Mouse (Mus musculus) CH12.LX (cell line): ENCODE measurements around the gene 2410015M20Rik. TPM values are rescaled to one million over a fixed set of nuclear protein-coding genes. Genes with fewer than 3 reads are reported as not detected.
A peak's percentile ranks its signal among the peaks of the same experiment; 100 is the strongest.
"Not testable (repeated sequence)": the region's sequence is repeated elsewhere in the genome, so short reads cannot be mapped to it uniquely, and the experiment has no call there.

Experiments used
- DNase-seq: peaks from one replicate; pipeline ENCODE4 v3.0.0-alpha.2; 2013; ENCODE audit errors: extremely low read depth
- H3K27ac ChIP-seq: 2 replicates; pipeline ENCODE4 v1.5.1; 2012; ENCODE audit warnings: low read depth, mild to moderate bottlenecking, control low read depth, moderate library complexity; ENCODE audit not compliant: insufficient read depth
- H3K27me3 ChIP-seq: replicated peaks from 2 replicates; pipeline ENCODE3; 2012; ENCODE audit warnings: inconsistent platforms
- H3K36me3 ChIP-seq, 2 experiments: replicated peaks in 1 of 2; 2 replicates each; pipeline versions ENCODE3 to v1.6.1; 2012; ENCODE audit warnings: inconsistent platforms in 1 of 2, low read length in 1 of 2, mild to moderate bottlenecking in 1 of 2, mixed read lengths in 1 of 2, moderate library complexity in 1 of 2; ENCODE audit not compliant: control insufficient read depth in 1 of 2, insufficient read depth in 1 of 2
- H3K4me1 ChIP-seq, 2 experiments: 2 replicates each; pipeline ENCODE4 v1.6.1; 2012; ENCODE audit warnings: inconsistent platforms in 1 of 2, moderate library complexity in 1 of 2; ENCODE audit not compliant: insufficient read depth in 2 of 2, control insufficient read depth in 1 of 2
- H3K4me2 ChIP-seq: 2 replicates; pipeline ENCODE4 v1.6.1; 2012; ENCODE audit warnings: low read depth, mild to moderate bottlenecking, control low read depth; ENCODE audit not compliant: poor library complexity, insufficient read depth, severe bottlenecking
- H3K4me3 ChIP-seq, 3 experiments: fragments of 150-350 bp in 1 of 3; sonication (generic) in 1 of 3; replicated peaks in 1 of 3; 2 replicates each; pipeline versions ENCODE3 to v1.5.1; 2011 to 2012; ENCODE audit warnings: low read depth in 2 of 3, low read length in 2 of 3, mild to moderate bottlenecking in 2 of 3, moderate library complexity in 2 of 3, control low read depth in 1 of 3, improper control_type of control experiment in 1 of 3, inconsistent platforms in 1 of 3, mixed read lengths in 1 of 3; ENCODE audit not compliant: poor library complexity in 1 of 3
- H3K79me2 ChIP-seq: replicated peaks from 2 replicates; pipeline ENCODE4 v1.6.1; 2012; ENCODE audit warnings: mild to moderate bottlenecking, moderate library complexity; ENCODE audit not compliant: control insufficient read depth, poor library complexity, insufficient read depth, severe bottlenecking; ENCODE audit errors: extremely low read depth
- H3K9ac ChIP-seq: 2 replicates; pipeline ENCODE4 v1.6.1; 2012; ENCODE audit warnings: low read depth, mild to moderate bottlenecking, control low read depth, moderate library complexity; ENCODE audit not compliant: insufficient read depth
- H3K9me3 ChIP-seq: replicated peaks from 2 replicates; pipeline ENCODE3; 2012; ENCODE audit warnings: low read length, inconsistent platforms, mixed read lengths
- BHLHE40 ChIP-seq: IDR thresholded peaks from 2 replicates; pipeline ENCODE4 v1.6.1; 2011; ENCODE audit warnings: mild to moderate bottlenecking, low read depth, low read length, improper control_type of control experiment
- CHD1 ChIP-seq: IDR thresholded peaks from 2 replicates; pipeline ENCODE4 v1.6.1; 2012; ENCODE audit warnings: low read depth, low read length, improper control_type of control experiment, inconsistent platforms
- CTCF ChIP-seq, 2 experiments: IDR thresholded peaks in 1 of 2; conservative IDR thresholded peaks in 1 of 2; 2 replicates each; pipeline ENCODE4 v1.5.1; 2011 to 2012; ENCODE audit warnings: low read depth in 2 of 2, low read length in 2 of 2, improper control_type of control experiment in 1 of 2, inconsistent platforms in 1 of 2, mild to moderate bottlenecking in 1 of 2, moderate library complexity in 1 of 2
- E2F4 ChIP-seq: IDR thresholded peaks from 2 replicates; pipeline ENCODE4 v1.6.1; 2011; ENCODE audit warnings: low read depth, low read length, improper control_type of control experiment; ENCODE audit not compliant: insufficient replicate concordance
- ELF1 ChIP-seq: IDR thresholded peaks from 2 replicates; pipeline ENCODE4 v1.6.1; 2014; ENCODE audit warnings: low read depth, mild to moderate bottlenecking, inconsistent platforms, low read length, improper control_type of control experiment
- ETS1 ChIP-seq: conservative IDR thresholded peaks from 2 replicates; pipeline ENCODE4 v1.6.1; 2012; ENCODE audit warnings: low read depth, mild to moderate bottlenecking, inconsistent platforms, low read length, improper control_type of control experiment, moderate library complexity
- GABPA ChIP-seq: IDR thresholded peaks from 2 replicates; pipeline ENCODE4 v1.6.1; 2012; ENCODE audit warnings: low read depth, low read length, improper control_type of control experiment, inconsistent platforms; ENCODE audit not compliant: insufficient replicate concordance
- IRF4 ChIP-seq: IDR thresholded peaks from 2 replicates; pipeline ENCODE4 v1.6.1; 2014; ENCODE audit warnings: low read depth, mild to moderate bottlenecking, inconsistent platforms, low read length, improper control_type of control experiment
- JUN ChIP-seq: IDR thresholded peaks from 2 replicates; pipeline ENCODE4 v1.6.1; 2011; ENCODE audit warnings: low read depth, mild to moderate bottlenecking, low read length, improper control_type of control experiment, moderate library complexity; ENCODE audit not compliant: insufficient read depth
- JUND ChIP-seq: conservative IDR thresholded peaks from 2 replicates; pipeline ENCODE4 v1.6.1; 2011; ENCODE audit warnings: low read depth, low read length, improper control_type of control experiment
- MAZ ChIP-seq: IDR thresholded peaks from 2 replicates; pipeline ENCODE4 v1.6.1; 2012; ENCODE audit warnings: low read depth, mild to moderate bottlenecking, inconsistent platforms, low read length, improper control_type of control experiment, moderate library complexity
- MXI1 ChIP-seq: IDR thresholded peaks from 2 replicates; pipeline ENCODE4 v1.6.1; 2011; ENCODE audit warnings: mild to moderate bottlenecking, low read depth, low read length, improper control_type of control experiment
- MYC ChIP-seq: IDR thresholded peaks from 2 replicates; pipeline ENCODE4 v1.6.1; 2011; ENCODE audit warnings: low read depth, mild to moderate bottlenecking, improper control_type of control experiment, low read length
- NELFE ChIP-seq: IDR thresholded peaks from 2 replicates; pipeline ENCODE4 v1.6.1; 2011; ENCODE audit warnings: low read depth, low read length, improper control_type of control experiment
- NRF1 ChIP-seq: IDR thresholded peaks from 2 replicates; pipeline ENCODE4 v1.6.1; 2014; ENCODE audit warnings: low read depth, mild to moderate bottlenecking, inconsistent platforms, low read length, improper control_type of control experiment, moderate library complexity
- POLR2A ChIP-seq: IDR thresholded peaks from 2 replicates; pipeline ENCODE4 v1.6.1; 2011; ENCODE audit warnings: low read depth, mild to moderate bottlenecking, improper control_type of control experiment, low read length
- RCOR1 ChIP-seq: conservative IDR thresholded peaks from 2 replicates; pipeline ENCODE4 v1.6.1; 2012; ENCODE audit warnings: low read depth, mild to moderate bottlenecking, inconsistent platforms, low read length, improper control_type of control experiment
- SIN3A ChIP-seq: IDR thresholded peaks from 2 replicates; pipeline ENCODE4 v1.6.1; 2012; ENCODE audit warnings: low read length, improper control_type of control experiment, inconsistent platforms
- TBP ChIP-seq: conservative IDR thresholded peaks from 2 replicates; pipeline ENCODE4 v1.6.1; 2011; ENCODE audit warnings: low read depth, low read length, improper control_type of control experiment
- TCF12 ChIP-seq: IDR thresholded peaks from 2 replicates; pipeline ENCODE4 v1.6.1; 2014; ENCODE audit warnings: low read depth, mild to moderate bottlenecking, inconsistent platforms, low read length, improper control_type of control experiment
- ZMIZ1 ChIP-seq: IDR thresholded peaks from 2 replicates; pipeline ENCODE4 v1.6.1; 2012; ENCODE audit warnings: low read depth, mild to moderate bottlenecking, inconsistent platforms, low read length, improper control_type of control experiment
- dilution Hi-C: fragments of 300-500 bp; cut with MboI; formaldehyde crosslinking; loops from 2 replicates; pipeline ENCODE4 v1.14.3; 2020; ENCODE audit warnings: low sequenced_read_pairs; ENCODE audit not compliant: extremely low pct_unique_long_range_greater_than_20kb, extremely low pct_ligation_motif_present
- in situ Hi-C: fragments of 300-500 bp; cut with MboI; formaldehyde crosslinking; loops from 3 replicates; pipeline ENCODE4 v1.14.3; 2019; ENCODE audit warnings: low sequenced_read_pairs, low pct_ligation_motif_present, low pct_unique_long_range_greater_than_20kb, mixed read lengths
- polyA plus RNA-seq: library from polyadenylated mRNA; unstranded; fragments of >175 nt; gene quantifications from 2 replicates; pipeline ENCODE4 v1.2.1, GENCODE M21; 2012; ENCODE audit warnings: low read depth; ENCODE audit not compliant: insufficient read length
- total RNA-seq, 2 experiments: library from RNA; depleted of rRNA; stranded (reverse); fragments of 300-350 nt in 1 of 2; fragments of >200 nt in 1 of 2; gene quantifications; 2 replicates each; pipeline ENCODE4 v1.2.3; 2012 to 2014

The 2410015M20Rik gene
- total and polyA plus RNA-seq, 3 experiments, result 154 to 272 (median 202) TPM

GRCm38 (mm10) chr17:56634023-56634422 lies 24.5 kb upstream of the 2410015M20Rik start:
- Histone ChIP-seq H3K9me3 (no peaks in the 10 kb centered on the region), H3K79me2 (peaks cover 7% of the 10 kb centered on the region; the same call in 1 of the 2 replicates), H3K9ac (no peak overlapping the region), H3K4me2 (no peak overlapping the region), H3K4me1 (peaks cover 11 to 40% of the 10 kb centered on the region in 2 experiments), H3K36me3 (no peaks in the 10 kb centered on the region), H3K27ac (no peak overlapping the region), H3K27me3 (no peaks in the 10 kb centered on the region), H3K4me3 (no peak overlapping the region)
- DNase-seq, result peak; percentile 73
- TF ChIP-seq BHLHE40 (peak; percentile 62), CTCF (conservative IDR thresholded peaks at IDR 0.05 in 1 of 2, IDR thresholded peaks at IDR 0.05 in 1 of 2; ENCODE audit: low read depth in 2 of 2, low read length in 2 of 2) (no peak)
- dilution Hi-C loops, result no loop called here
- in situ Hi-C loops, result no loop called here

- no peaks in the 10 kb centered on the region for H3K27me3 ChIP-seq
- H3K79me2 ChIP-seq, result peaks cover 7% of the 10 kb centered on the region; the same call in 1 of the 2 replicates
- no peak for TF ChIP-seq GABPA
- no peak for TF ChIP-seq JUN
- TF ChIP-seq E2F4, result no peak
- TF ChIP-seq RCOR1, result no peak
- dilution Hi-C loops, result no loop called here
- no peak overlapping the region for H3K4me3 ChIP-seq
- no peak overlapping the region for H3K4me2 ChIP-seq
- no peak overlapping the region for H3K27ac ChIP-seq
- H3K9me3 ChIP-seq, result no peaks in the 10 kb centered on the region
- H3K9ac ChIP-seq, result no peak overlapping the region
- peaks cover 14 to 56% of the 10 kb centered on the region in 2 experiments for H3K4me1 ChIP-seq
- H3K36me3 ChIP-seq, result peaks cover 0 to 2% of the 10 kb centered on the region in 2 experiments
- DNase-seq, result no peak
- in situ Hi-C loops, result no loop called here
Observed at GRCm38 (mm10) chr17:56631807-56632206, 22.2 kb upstream of the 2410015M20Rik start.

- in situ Hi-C loops, H3K36me3 ChIP-seq, H3K27me3 ChIP-seq, dilution Hi-C loops, H3K9me3 ChIP-seq: not testable (repeated sequence)
- Histone ChIP-seq H3K79me2 (peaks cover 21% of the 10 kb centered on the region), H3K27ac (peak overlapping the region; percentile 84), H3K4me2 (peak overlapping the region; percentile 73), H3K4me1 (peaks cover 18 to 67% of the 10 kb centered on the region in 2 experiments), H3K9ac (peak overlapping the region; percentile 99), H3K4me3 (peak overlapping the region; percentile 61 to 93 (median 76))
- TF ChIP-seq ETS1, result peak; percentile 64; the same call in 1 of the 2 replicates
- peak; percentile 72 for TF ChIP-seq NRF1
- 0 out of 2 replicates have a peak, but pooled peaks have one; percentile 47 for TF ChIP-seq TCF12
- 0 out of 2 replicates have a peak, but pooled peaks have one; percentile 18 for TF ChIP-seq ZMIZ1
- 0 out of 2 replicates have a peak, but pooled peaks have one; percentile 10 for TF ChIP-seq RCOR1
- TF ChIP-seq MXI1, result peak; percentile 64
- TF ChIP-seq MAZ, result peak; percentile 30; the same call in 1 of the 2 replicates
- TF ChIP-seq ELF1, result peak; percentile 64; the same call in 1 of the 2 replicates
- peak; percentile 76 for TF ChIP-seq SIN3A
- TF ChIP-seq TBP, result peak; percentile 67; the same call in 1 of the 2 replicates
- peak; percentile 34; the same call in 1 of the 2 replicates for TF ChIP-seq NELFE
- TF ChIP-seq IRF4, result peak; percentile 66
- peak; percentile 71 for TF ChIP-seq POLR2A
- TF ChIP-seq MYC, result peak; percentile 36; the same call in 1 of the 2 replicates
- 0 out of 2 replicates have a peak, but pooled peaks have one; percentile 40 for TF ChIP-seq JUND
- TF ChIP-seq CHD1, result peak; percentile 60; the same call in 1 of the 2 replicates
- DNase-seq, result peak; percentile 71
Observed at GRCm38 (mm10) chr17:56629800-56630781, 20.5 kb upstream of the 2410015M20Rik start.
